Mouse (Mus musculus) limb, embryonic 15.5 days (tissue): Measurements from ENCODE around the gene Lrrn3. TPM values are rescaled to one million over a fixed set of nuclear protein-coding genes. Genes with fewer than 3 reads are reported as not detected.

ENCODE experiments used
- ATAC-seq: fragments of 200-750 bp; cut with Nextera tagmentation; 2 replicates; pipeline ENCODE4 v1.8.0; 2017; ENCODE audit warnings: low read depth, moderate TSS enrichment; ENCODE audit not compliant: insufficient number of reproducible peaks, low FRiP score, low TSS enrichment
- H3K27ac ChIP-seq: fragments of 300-500 bp; sonication (generic); 2 replicates; pipeline ENCODE4 v1.5.1; 2015; ENCODE audit warnings: moderate library complexity, mild to moderate bottlenecking, inconsistent platforms
- H3K27me3 ChIP-seq: fragments of 300-500 bp; sonication (generic); 2 replicates; pipeline ENCODE4 v1.6.1; 2015; ENCODE audit warnings: inconsistent platforms
- H3K36me3 ChIP-seq: fragments of 300-500 bp; sonication (generic); 2 replicates; pipeline ENCODE4 v1.6.1; 2015; ENCODE audit warnings: inconsistent platforms
- H3K4me1 ChIP-seq: fragments of 300-500 bp; sonication (generic); 2 replicates; pipeline ENCODE4 v1.6.1; 2015; ENCODE audit warnings: inconsistent platforms
- H3K4me2 ChIP-seq: fragments of 300-500 bp; sonication (generic); 2 replicates; pipeline ENCODE4 v1.6.1; 2015; ENCODE audit warnings: mild to moderate bottlenecking, inconsistent platforms
- H3K4me3 ChIP-seq: fragments of 300-500 bp; sonication (generic); 2 replicates; pipeline ENCODE4 v1.5.1; 2015; ENCODE audit warnings: mild to moderate bottlenecking, inconsistent platforms
- H3K9ac ChIP-seq: fragments of 300-500 bp; sonication (generic); 2 replicates; pipeline ENCODE4 v1.6.1; 2015; ENCODE audit warnings: inconsistent platforms
- H3K9me3 ChIP-seq: fragments of 300-500 bp; sonication (generic); 2 replicates; pipeline ENCODE4 v1.6.1; 2016; ENCODE audit warnings: inconsistent platforms
- WGBS: fragments of 180-500 bp; shearing (Covaris S2); methylation state at CpG from one replicate; pipeline ENCODE4 v1.1.7; 2015; 5-methylcytosine and 5-hydroxymethylcytosine counted together
- polyA plus RNA-seq: library from polyadenylated mRNA; unstranded; fragments of >200 nt; fragmentation: Nextera tagmentation; extraction: Ambion mirVana; gene quantifications from 2 replicates; pipeline ENCODE4 v1.2.1, GENCODE M21; 2015

Lrrn3 gene
- polyA plus RNA-seq, 1 experiment from 2014 or later: 9.2 TPM

- Histone ChIP-seq H3K4me1 (no peaks in the 10 kb centered on the region), H3K4me2 (no peak overlapping the region), H3K9me3 (no peaks in the 10 kb centered on the region), H3K27ac (no peak overlapping the region), H3K27me3 (no peaks in the 10 kb centered on the region), H3K9ac (no peak overlapping the region), H3K4me3 (no peak overlapping the region), H3K36me3 (no peaks in the 10 kb centered on the region)
- ATAC-seq: no peak
- WGBS: 55% methylated on average over 9 of the region's 9 CpGs
These were observed 61.0 kb downstream of the Lrrn3 start for GRCm38 (mm10) chr12:41425101-41425679.

GRCm38 (mm10) chr12:41417961-41418360, 68.3 kb downstream of the Lrrn3 start:
- no peak for ATAC-seq
- Histone ChIP-seq H3K4me3 (no peak overlapping the region), H3K27me3 (no peaks in the 10 kb centered on the region), H3K4me1 (no peaks in the 10 kb centered on the region), H3K36me3 (no peaks in the 10 kb centered on the region), H3K9me3 (no peaks in the 10 kb centered on the region), H3K27ac (no peak overlapping the region), H3K4me2 (no peak overlapping the region), H3K9ac (no peak overlapping the region)
- WGBS: 79% methylated on average over 4 of the region's 4 CpGs

- Histone ChIP-seq H3K4me3 (no peak overlapping the region), H3K9me3 (no peaks in the 10 kb centered on the region), H3K27me3 (no peaks in the 10 kb centered on the region), H3K36me3 (no peaks in the 10 kb centered on the region), H3K27ac (no peak overlapping the region), H3K4me1 (no peaks in the 10 kb centered on the region), H3K9ac (no peak overlapping the region), H3K4me2 (no peak overlapping the region)
- no peak for ATAC-seq
- 54% methylated on average over 3 of the region's 3 CpGs for WGBS
These were observed 69.1 kb downstream of the Lrrn3 start for GRCm38 (mm10) chr12:41417099-41417498.

- Histone ChIP-seq H3K27me3 (no peaks in the 10 kb centered on the region), H3K36me3 (no peaks in the 10 kb centered on the region), H3K27ac (no peak overlapping the region), H3K4me3 (no peak overlapping the region), H3K4me2 (no peak overlapping the region), H3K9me3 (no peaks in the 10 kb centered on the region), H3K9ac (no peak overlapping the region), H3K4me1 (no peaks in the 10 kb centered on the region)
- ATAC-seq: no peak
These were observed 69.6 kb downstream of the Lrrn3 start for GRCm38 (mm10) chr12:41416635-41417034.

- Histone ChIP-seq H3K4me2 (no peak overlapping the region), H3K9me3 (no peaks in the 10 kb centered on the region), H3K27ac (no peak overlapping the region), H3K9ac (no peak overlapping the region), H3K27me3 (no peaks in the 10 kb centered on the region), H3K4me3 (no peak overlapping the region), H3K4me1 (no peaks in the 10 kb centered on the region), H3K36me3 (no peaks in the 10 kb centered on the region)
- ATAC-seq: no peak
- 9% methylated on average over 3 of the region's 3 CpGs for WGBS
These were observed 76.8 kb downstream of the Lrrn3 start for GRCm38 (mm10) chr12:41409431-41409830.

- Histone ChIP-seq H3K4me2 (no peak overlapping the region), H3K9me3 (no peaks in the 10 kb centered on the region), H3K27ac (no peak overlapping the region), H3K27me3 (no peaks in the 10 kb centered on the region), H3K9ac (no peak overlapping the region), H3K4me3 (no peak overlapping the region), H3K4me1 (no peaks in the 10 kb centered on the region), H3K36me3 (no peaks in the 10 kb centered on the region)
- 46% methylated on average over 3 of the region's 3 CpGs for WGBS
- no peak for ATAC-seq
These were observed 84.3 kb downstream of the Lrrn3 start for GRCm38 (mm10) chr12:41401923-41402322.
